Mouse (Mus musculus): ENCODE data around the gene Hgd. TPM values are rescaled to one million over a fixed set of nuclear protein-coding genes. Genes with fewer than 3 reads are reported as not detected.

The Hgd gene
- polyA plus RNA-seq, 1 experiment from 2014 or later, result 0.72 TPM

DNA sequence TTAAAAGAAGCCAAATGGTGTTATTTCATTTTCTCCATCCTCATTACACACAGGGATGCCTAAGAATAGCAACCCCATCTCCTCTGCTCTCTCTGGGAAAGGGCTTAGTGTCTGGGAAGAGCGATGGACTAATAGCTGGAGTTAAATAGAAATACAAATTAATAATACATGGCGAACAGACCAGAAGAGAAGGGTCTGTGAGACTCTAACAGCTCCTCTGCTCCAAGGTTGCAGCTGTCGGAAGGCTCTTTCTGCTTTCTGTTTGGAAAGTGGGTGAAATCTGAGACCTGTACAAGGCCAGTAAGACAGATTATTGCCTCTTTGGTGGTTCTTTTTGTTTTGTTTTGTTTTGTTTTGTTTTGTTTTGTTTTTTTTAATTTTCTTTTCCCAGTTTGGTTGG, 8.4 kb upstream of the Hgd start:
- ATAC-seq (replicated peaks; ENCODE audit: insufficient number of reproducible peaks, low FRiP score, low TSS enrichment), result no peak
- H3K9me3 ChIP-seq (replicated peaks; ENCODE audit: control insufficient read depth, low read length), result peaks cover 6% of the 10 kb centered on the region; the same call in 1 of the 2 replicates
- H3K27ac ChIP-seq (ENCODE audit: low read depth, low read length), result no peak overlapping the region
- no peak overlapping the region for H3K4me3 ChIP-seq (ENCODE audit: low read depth, low read length)
- no peaks in the 10 kb centered on the region for H3K27me3 ChIP-seq (ENCODE audit: control insufficient read depth, insufficient read depth, low read length)
- peaks cover 4% of the 10 kb centered on the region; the same call in 1 of the 2 replicates for H3K4me1 ChIP-seq (ENCODE audit: control insufficient read depth, insufficient read depth, low read length)
- no peak overlapping the region for H3K9ac ChIP-seq (ENCODE audit: low read depth, low read length)
- peaks cover 12% of the 10 kb centered on the region for H3K36me3 ChIP-seq (ENCODE audit: control insufficient read depth, insufficient read depth, low read length)
- WGBS (ENCODE audit: insufficient replicate concordance), result 83% methylated on average over 3 of the region's 3 CpGs
- no peak overlapping the region for H3K4me2 ChIP-seq

DNA sequence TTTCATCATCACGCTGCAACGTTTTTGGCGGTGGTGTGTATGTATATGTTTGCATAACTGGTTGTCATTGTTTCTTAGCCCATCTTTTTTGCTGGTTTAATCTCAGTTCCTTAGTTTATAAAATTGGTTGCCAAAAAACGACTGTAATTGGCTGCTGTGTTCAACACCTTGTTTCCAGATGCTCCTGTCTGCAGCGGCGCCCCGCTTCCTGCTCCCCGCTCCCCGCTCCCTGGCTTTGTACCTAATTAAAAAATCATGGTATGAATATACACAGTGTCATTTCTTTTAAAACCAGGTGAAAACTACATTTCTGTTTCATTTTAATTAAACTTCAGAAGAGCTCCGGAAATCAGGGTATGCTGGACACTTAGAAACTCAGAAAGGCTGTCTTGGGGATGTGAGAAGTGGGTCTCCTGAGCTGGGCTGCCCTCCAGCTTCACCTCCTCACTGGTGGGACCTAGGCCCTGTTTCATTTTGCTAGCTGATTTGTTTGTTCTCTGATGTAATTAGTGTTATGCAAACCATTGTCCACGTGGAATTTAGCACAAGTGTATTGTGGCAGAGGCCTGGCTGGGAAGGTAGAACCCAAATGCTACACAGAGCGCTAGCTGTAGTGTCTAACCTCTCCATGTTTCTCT, 7.7 kb upstream of the Hgd start:
- Histone ChIP-seq H3K27ac (ENCODE audit: low read depth, low read length) (no peak overlapping the region), H3K9me3 (replicated peaks; ENCODE audit: control insufficient read depth, low read length) (peaks cover 6% of the 10 kb centered on the region; the same call in 1 of the 2 replicates), H3K4me3 (ENCODE audit: low read depth, low read length) (no peak overlapping the region), H3K27me3 (ENCODE audit: control insufficient read depth, insufficient read depth, low read length) (no peaks in the 10 kb centered on the region), H3K4me1 (ENCODE audit: control insufficient read depth, insufficient read depth, low read length) (no peaks in the 10 kb centered on the region; the same call in 1 of the 2 replicates), H3K9ac (ENCODE audit: low read depth, low read length) (no peak overlapping the region), H3K4me2 (no peak overlapping the region), H3K36me3 (ENCODE audit: control insufficient read depth, insufficient read depth, low read length) (peaks cover 12% of the 10 kb centered on the region)
- 88% methylated on average over 12 of the region's 12 CpGs for whole genome bisulfite sequencing (ENCODE audit: insufficient replicate concordance)
- ATAC-seq (replicated peaks; ENCODE audit: insufficient number of reproducible peaks, low FRiP score, low TSS enrichment), result no peak

DNA sequence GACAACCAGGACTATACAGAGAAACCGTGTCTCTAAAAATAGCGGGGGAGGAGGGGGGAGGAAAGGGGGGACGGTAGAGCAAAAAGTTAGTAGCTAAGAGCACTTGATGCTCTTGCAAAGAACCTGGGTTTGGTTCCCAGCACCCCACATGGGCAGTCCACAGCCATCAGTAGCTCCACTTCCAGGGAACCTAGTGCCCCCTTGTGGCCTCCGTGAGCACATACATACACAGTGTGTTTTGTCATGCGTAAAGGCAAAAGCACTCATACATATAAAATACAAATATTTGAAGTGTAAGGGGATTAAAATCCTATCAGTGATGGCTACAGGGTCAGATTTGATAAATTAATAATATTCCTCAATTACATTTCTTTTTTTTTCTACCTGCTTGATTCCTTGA, 6.9 kb upstream of the Hgd start:
- H3K36me3 ChIP-seq (ENCODE audit: control insufficient read depth, insufficient read depth, low read length), result peaks cover 12% of the 10 kb centered on the region
- peaks cover 6% of the 10 kb centered on the region; the same call in 1 of the 2 replicates for H3K9me3 ChIP-seq (replicated peaks; ENCODE audit: control insufficient read depth, low read length)
- H3K27ac ChIP-seq (ENCODE audit: low read depth, low read length), result no peak overlapping the region
- no peaks in the 10 kb centered on the region for H3K4me1 ChIP-seq (ENCODE audit: control insufficient read depth, insufficient read depth, low read length)
- 88% methylated on average over 5 of the region's 5 CpGs for WGBS (ENCODE audit: insufficient replicate concordance)
- no peak for ATAC-seq (replicated peaks; ENCODE audit: insufficient number of reproducible peaks, low FRiP score, low TSS enrichment)
- no peak overlapping the region for H3K9ac ChIP-seq (ENCODE audit: low read depth, low read length)
- no peak overlapping the region for H3K4me2 ChIP-seq
- H3K27me3 ChIP-seq (ENCODE audit: control insufficient read depth, insufficient read depth, low read length), result no peaks in the 10 kb centered on the region
- H3K4me3 ChIP-seq (ENCODE audit: low read depth, low read length), result no peak overlapping the region

DNA sequence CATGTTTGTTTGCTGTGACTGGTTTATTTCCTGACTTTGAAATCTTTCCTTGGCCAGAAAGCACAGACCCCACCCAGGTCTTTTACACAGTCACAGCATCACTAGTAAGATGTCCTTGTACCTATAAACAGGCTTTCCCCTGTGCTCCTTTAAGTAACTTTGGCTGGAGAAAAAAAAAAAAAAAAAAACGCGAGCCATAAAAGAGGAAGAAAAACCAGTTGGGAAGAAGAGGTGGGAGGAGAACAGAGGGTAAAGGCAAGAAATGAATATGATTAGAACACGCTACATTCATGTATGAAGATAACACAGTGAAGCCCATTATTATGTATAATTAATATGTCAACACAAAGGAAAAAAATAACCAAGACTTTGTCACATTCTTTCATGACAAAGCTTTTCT, 4.6 kb upstream of the Hgd start:
- peaks cover 6% of the 10 kb centered on the region; the same call in 1 of the 2 replicates for H3K9me3 ChIP-seq (replicated peaks; ENCODE audit: control insufficient read depth, low read length)
- no peak overlapping the region for H3K4me2 ChIP-seq
- H3K36me3 ChIP-seq (ENCODE audit: control insufficient read depth, insufficient read depth, low read length), result peaks cover 12% of the 10 kb centered on the region
- no peak overlapping the region for H3K9ac ChIP-seq (ENCODE audit: low read depth, low read length)
- no peak for ATAC-seq (replicated peaks; ENCODE audit: insufficient number of reproducible peaks, low FRiP score, low TSS enrichment)
- no peak overlapping the region for H3K27ac ChIP-seq (ENCODE audit: low read depth, low read length)
- 88% methylated on average over 3 of the region's 3 CpGs for WGBS (ENCODE audit: insufficient replicate concordance)
- peaks cover 6% of the 10 kb centered on the region; the same call in 1 of the 2 replicates for H3K4me1 ChIP-seq (ENCODE audit: control insufficient read depth, insufficient read depth, low read length)
- H3K27me3 ChIP-seq (ENCODE audit: control insufficient read depth, insufficient read depth, low read length), result no peaks in the 10 kb centered on the region
- H3K4me3 ChIP-seq (ENCODE audit: low read depth, low read length), result no peak overlapping the region

DNA sequence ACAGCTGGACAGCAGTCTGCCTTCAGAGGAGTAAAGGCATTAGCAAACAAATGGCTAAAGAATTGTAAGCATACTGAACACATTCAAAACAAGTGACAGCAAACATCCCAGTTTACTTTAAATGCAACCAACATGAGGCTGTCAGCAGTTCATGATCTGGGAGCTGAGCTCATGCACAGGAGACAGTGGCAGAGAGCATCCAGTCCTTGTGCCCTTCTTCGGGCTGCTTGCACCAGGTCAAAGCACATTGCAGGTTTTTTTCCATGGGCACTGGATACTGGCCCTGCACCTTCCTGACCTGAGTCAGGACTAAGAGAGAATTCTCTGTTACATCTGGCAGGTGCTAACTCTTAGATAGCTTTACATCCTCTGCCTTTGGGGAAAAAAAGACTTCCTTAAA, 362 bp upstream of the Hgd start:
- Histone ChIP-seq H3K4me3 (ENCODE audit: low read depth, low read length) (no peak overlapping the region), H3K27me3 (ENCODE audit: control insufficient read depth, insufficient read depth, low read length) (no peaks in the 10 kb centered on the region), H3K9ac (ENCODE audit: low read depth, low read length) (no peak overlapping the region), H3K4me1 (ENCODE audit: control insufficient read depth, insufficient read depth, low read length) (peaks cover 13% of the 10 kb centered on the region), H3K36me3 (ENCODE audit: control insufficient read depth, insufficient read depth, low read length) (no peaks in the 10 kb centered on the region), H3K9me3 (replicated peaks; ENCODE audit: control insufficient read depth, low read length) (no peaks in the 10 kb centered on the region), H3K4me2 (no peak overlapping the region), H3K27ac (ENCODE audit: low read depth, low read length) (no peak overlapping the region)
- no peak for ATAC-seq (replicated peaks; ENCODE audit: insufficient number of reproducible peaks, low FRiP score, low TSS enrichment)
- WGBS (ENCODE audit: insufficient replicate concordance), result 82% methylated on average over 1 of the region's 1 CpGs

DNA sequence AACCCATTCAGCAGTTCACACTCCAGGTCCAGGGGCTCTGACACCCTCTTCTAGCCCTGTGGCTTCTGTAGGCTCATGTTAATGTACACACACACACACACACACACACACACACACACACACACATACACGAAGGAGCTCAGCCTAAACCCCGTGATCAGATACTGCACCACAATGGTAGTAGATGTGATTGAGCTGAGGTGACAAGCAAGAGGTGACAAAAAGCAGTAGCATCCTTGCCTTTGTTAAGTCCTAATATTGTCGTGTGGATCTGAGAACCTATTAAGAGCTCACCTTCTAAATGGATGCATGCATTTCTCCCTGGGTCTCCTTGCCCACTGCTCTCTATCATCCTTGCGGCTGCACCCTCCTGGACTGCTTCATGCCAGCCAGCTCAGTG, 698 bp downstream of the Hgd start:
- Histone ChIP-seq H3K9ac (ENCODE audit: low read depth, low read length) (no peak overlapping the region), H3K4me3 (ENCODE audit: low read depth, low read length) (no peak overlapping the region), H3K27ac (ENCODE audit: low read depth, low read length) (no peak overlapping the region), H3K27me3 (ENCODE audit: control insufficient read depth, insufficient read depth, low read length) (no peaks in the 10 kb centered on the region), H3K9me3 (replicated peaks; ENCODE audit: control insufficient read depth, low read length) (no peaks in the 10 kb centered on the region), H3K36me3 (ENCODE audit: control insufficient read depth, insufficient read depth, low read length) (no peaks in the 10 kb centered on the region), H3K4me2 (no peak overlapping the region), H3K4me1 (ENCODE audit: control insufficient read depth, insufficient read depth, low read length) (peaks cover 15% of the 10 kb centered on the region)
- 80% methylated on average over 4 of the region's 4 CpGs for WGBS (ENCODE audit: insufficient replicate concordance)
- no peak for ATAC-seq (replicated peaks; ENCODE audit: insufficient number of reproducible peaks, low FRiP score, low TSS enrichment)

DNA sequence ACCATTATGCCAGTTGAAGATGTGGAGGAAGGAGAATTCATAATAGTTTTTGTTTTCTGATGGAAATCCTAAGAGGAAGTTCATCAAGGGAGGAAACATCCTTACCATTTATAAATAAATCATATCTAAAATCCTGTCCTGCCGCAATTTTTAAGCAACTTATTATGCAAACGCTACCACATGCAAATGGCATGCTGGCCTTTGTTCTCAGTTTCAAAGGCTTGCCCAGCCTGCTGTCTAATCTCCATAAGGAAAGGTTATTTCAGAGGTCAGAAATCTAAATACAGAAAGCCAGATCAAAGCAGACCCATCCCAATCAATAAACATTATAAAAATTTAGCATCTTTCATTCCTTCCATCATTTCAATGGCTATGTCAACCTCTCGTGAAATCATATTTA, 1.9 kb downstream of the Hgd start:
- Histone ChIP-seq H3K27me3 (ENCODE audit: control insufficient read depth, insufficient read depth, low read length) (no peaks in the 10 kb centered on the region), H3K4me2 (no peak overlapping the region), H3K36me3 (ENCODE audit: control insufficient read depth, insufficient read depth, low read length) (no peaks in the 10 kb centered on the region), H3K9ac (ENCODE audit: low read depth, low read length) (no peak overlapping the region), H3K4me3 (ENCODE audit: low read depth, low read length) (no peak overlapping the region), H3K27ac (ENCODE audit: low read depth, low read length) (no peak overlapping the region), H3K9me3 (replicated peaks; ENCODE audit: control insufficient read depth, low read length) (no peaks in the 10 kb centered on the region), H3K4me1 (ENCODE audit: control insufficient read depth, insufficient read depth, low read length) (peaks cover 15% of the 10 kb centered on the region)
- 90% methylated on average over 3 of the region's 3 CpGs for WGBS (ENCODE audit: insufficient replicate concordance)
- ATAC-seq (replicated peaks; ENCODE audit: insufficient number of reproducible peaks, low FRiP score, low TSS enrichment), result no peak

DNA sequence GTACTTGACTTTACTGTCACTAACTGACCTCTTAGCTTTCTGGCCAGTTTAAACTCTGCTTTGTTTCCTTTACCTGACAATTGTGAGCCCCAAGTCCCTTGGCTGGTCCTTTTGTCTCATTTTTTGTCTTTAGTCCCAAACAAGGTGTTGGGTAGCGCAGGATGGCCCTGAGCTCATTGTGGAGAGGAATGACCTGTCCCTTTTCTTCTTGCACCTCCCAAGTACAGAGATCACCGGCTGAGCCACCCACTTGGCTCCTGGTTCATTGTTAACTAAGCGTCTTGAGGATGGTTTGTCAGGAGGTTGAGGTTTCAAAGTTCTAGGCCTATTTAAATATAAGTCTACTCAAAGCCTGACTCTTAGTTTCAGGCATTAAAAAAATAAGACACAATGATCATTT, 3.4 kb downstream of the Hgd start:
- WGBS (ENCODE audit: insufficient replicate concordance), result 81% methylated on average over 3 of the region's 3 CpGs
- no peaks in the 10 kb centered on the region for H3K36me3 ChIP-seq (ENCODE audit: control insufficient read depth, insufficient read depth, low read length)

DNA sequence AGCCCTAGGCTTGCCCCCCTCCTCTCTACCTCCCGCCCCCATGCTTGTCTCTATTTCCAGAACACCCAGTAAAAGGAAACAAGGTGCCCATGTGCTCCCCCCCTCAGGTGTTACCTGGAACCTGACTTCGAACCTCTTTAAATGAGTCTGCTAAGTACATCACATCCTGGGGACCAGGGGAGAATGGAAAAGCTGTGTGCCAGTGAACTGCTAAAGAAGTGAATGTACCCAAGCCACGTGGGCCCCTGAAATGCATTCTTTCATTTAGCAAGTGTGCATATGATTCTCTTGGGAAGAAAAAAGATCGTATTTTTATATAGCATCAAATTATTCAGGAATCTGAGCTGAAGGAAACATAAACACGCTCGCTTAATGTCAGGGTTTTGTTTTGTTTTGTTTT, 3.8 kb downstream of the Hgd start:
- Histone ChIP-seq H3K4me1 (ENCODE audit: control insufficient read depth, insufficient read depth, low read length) (peaks cover 15% of the 10 kb centered on the region), H3K9ac (ENCODE audit: low read depth, low read length) (0 out of 2 replicates have a peak overlapping the region, but pooled peaks have one; percentile 5), H3K27me3 (ENCODE audit: control insufficient read depth, insufficient read depth, low read length) (no peaks in the 10 kb centered on the region), H3K36me3 (ENCODE audit: control insufficient read depth, insufficient read depth, low read length) (no peaks in the 10 kb centered on the region), H3K4me3 (ENCODE audit: low read depth, low read length) (peak overlapping the region; percentile 35), H3K4me2 (peak overlapping the region; percentile 68), H3K9me3 (replicated peaks; ENCODE audit: control insufficient read depth, low read length) (no peaks in the 10 kb centered on the region), H3K27ac (ENCODE audit: low read depth, low read length) (no peak overlapping the region)
- no peak for ATAC-seq (replicated peaks; ENCODE audit: insufficient number of reproducible peaks, low FRiP score, low TSS enrichment)
- 42% methylated on average over 6 of the region's 6 CpGs for WGBS (ENCODE audit: insufficient replicate concordance)

More for the DNA sequence above, 3.4 kb downstream of the Hgd start:
- Histone ChIP-seq H3K4me3 (ENCODE audit: low read depth, low read length) (no peak overlapping the region), H3K9me3 (replicated peaks; ENCODE audit: control insufficient read depth, low read length) (no peaks in the 10 kb centered on the region), H3K9ac (ENCODE audit: low read depth, low read length) (no peak overlapping the region), H3K27me3 (ENCODE audit: control insufficient read depth, insufficient read depth, low read length) (no peaks in the 10 kb centered on the region), H3K27ac (ENCODE audit: low read depth, low read length) (no peak overlapping the region), H3K4me1 (ENCODE audit: control insufficient read depth, insufficient read depth, low read length) (peaks cover 15% of the 10 kb centered on the region), H3K4me2 (no peak overlapping the region)
- no peak for ATAC-seq (replicated peaks; ENCODE audit: insufficient number of reproducible peaks, low FRiP score, low TSS enrichment)
